Mouse (Mus musculus) forebrain, embryonic 12.5 days (tissue): ENCODE results near the gene Irs2. TPM values are rescaled to one million over a fixed set of nuclear protein-coding genes. Genes with fewer than 3 reads are reported as not detected.

Source experiments
- ATAC-seq: fragments of 200-750 bp; cut with Nextera tagmentation; 2 replicates; pipeline ENCODE4 v1.8.0; 2017; ENCODE audit warnings: moderate TSS enrichment; ENCODE audit not compliant: low FRiP score
- H3K27ac ChIP-seq: fragments of 300-500 bp; sonication (generic); 2 replicates; pipeline ENCODE4 v1.5.1; 2016; ENCODE audit warnings: mild to moderate bottlenecking
- H3K27me3 ChIP-seq: fragments of 300-500 bp; sonication (generic); 2 replicates; pipeline ENCODE4 v1.6.1; 2016; ENCODE audit warnings: mild to moderate bottlenecking
- H3K36me3 ChIP-seq: fragments of 300-500 bp; sonication (generic); replicated peaks from 2 replicates; pipeline ENCODE4 v1.6.1; 2016; ENCODE audit warnings: mild to moderate bottlenecking
- H3K4me1 ChIP-seq: fragments of 300-500 bp; sonication (generic); 2 replicates; pipeline ENCODE4 v1.6.1; 2016
- H3K4me2 ChIP-seq: fragments of 300-500 bp; sonication (generic); 2 replicates; pipeline ENCODE4 v1.6.1; 2016; ENCODE audit warnings: mild to moderate bottlenecking, moderate library complexity
- H3K4me3 ChIP-seq: fragments of 300-500 bp; sonication (generic); replicated peaks from 2 replicates; pipeline ENCODE4 v1.5.1; 2016; ENCODE audit warnings: mild to moderate bottlenecking
- H3K9ac ChIP-seq: fragments of 300-500 bp; sonication (generic); 2 replicates; pipeline ENCODE4 v1.6.1; 2016; ENCODE audit warnings: mild to moderate bottlenecking
- H3K9me3 ChIP-seq: fragments of 300-500 bp; sonication (generic); 2 replicates; pipeline ENCODE4 v1.6.1; 2016
- WGBS: fragments of 180-500 bp; shearing (Covaris S2); methylation state at CpG from one replicate; pipeline ENCODE4 v1.1.7; 2016; 5-methylcytosine and 5-hydroxymethylcytosine counted together
- polyA plus RNA-seq: library from polyadenylated mRNA; unstranded; fragments of >200 nt; fragmentation: Nextera tagmentation; extraction: Ambion mirVana; gene quantifications from 2 replicates; pipeline ENCODE4 v1.2.1, GENCODE M21; 2016

Irs2 gene
- 5.0 and 6.5 TPM in 2 replicates for polyA plus RNA-seq

- WGBS: 1% methylated on average over 50 of the region's 64 CpGs
- no peak; the same call in 1 of the 2 replicates for ATAC-seq
- Histone ChIP-seq H3K4me2 (peak within 1 kb of the TSS; percentile 93), H3K4me3 (peak within 1 kb of the TSS; percentile 83), H3K27ac (peak within 1 kb of the TSS; percentile 98), H3K9me3 (no peaks in the 10 kb centered on the region), H3K36me3 (0 out of 2 replicates have a peak, but pooled peaks cover 12% of the 10 kb centered on the region), H3K27me3 (peaks cover 25% of the 10 kb centered on the region; the same call in 1 of the 2 replicates), H3K9ac (peak within 1 kb of the TSS; percentile 92), H3K4me1 (peaks cover 63% of the 10 kb centered on the region)
These were observed at the start of gene Irs2 for GRCm38 (mm10) chr8:11008379-11008775. Gene Irs2, minus strand, starts transcription at chr8:11008458.

- no peak overlapping the region for H3K4me3 ChIP-seq
- WGBS: 88% methylated on average over 5 of the region's 5 CpGs
- H3K27ac ChIP-seq: no peak overlapping the region
- H3K9ac ChIP-seq: no peak overlapping the region
- no peak overlapping the region for H3K4me2 ChIP-seq
- ATAC-seq: no peak
- 0 out of 2 replicates have a peak, but pooled peaks cover 4% of the 10 kb centered on the region for H3K27me3 ChIP-seq
- no peaks in the 10 kb centered on the region for H3K9me3 ChIP-seq
- no peaks in the 10 kb centered on the region for H3K36me3 ChIP-seq
- H3K4me1 ChIP-seq: no peaks in the 10 kb centered on the region
These were observed 48.4 kb upstream of the Irs2 start for GRCm38 (mm10) chr8:11056665-11057064.

- Histone ChIP-seq H3K9me3 (no peaks in the 10 kb centered on the region), H3K27ac (no peak overlapping the region), H3K36me3 (no peaks in the 10 kb centered on the region), H3K9ac (no peak overlapping the region), H3K4me1 (no peaks in the 10 kb centered on the region), H3K4me2 (no peak overlapping the region), H3K27me3 (0 out of 2 replicates have a peak, but pooled peaks cover 4% of the 10 kb centered on the region), H3K4me3 (no peak overlapping the region)
- no peak for ATAC-seq
- 93% methylated on average over 8 of the region's 8 CpGs for WGBS
These were observed 47.9 kb upstream of the Irs2 start for GRCm38 (mm10) chr8:11056175-11056563.

GRCm38 (mm10) chr8:11055557-11056174 is 47.4 kb upstream of the Irs2 start:
- H3K27ac ChIP-seq: no peak overlapping the region
- H3K36me3 ChIP-seq: no peaks in the 10 kb centered on the region
- no peaks in the 10 kb centered on the region for H3K4me1 ChIP-seq
- H3K9ac ChIP-seq: no peak overlapping the region
- WGBS: 78% methylated on average over 16 of the region's 16 CpGs
- H3K4me3 ChIP-seq: no peak overlapping the region
- H3K4me2 ChIP-seq: no peak overlapping the region
- ATAC-seq: no peak
- 0 out of 2 replicates have a peak, but pooled peaks cover 4% of the 10 kb centered on the region for H3K27me3 ChIP-seq
- H3K9me3 ChIP-seq: no peaks in the 10 kb centered on the region

GRCm38 (mm10) chr8:11049835-11050234 is 41.6 kb upstream of the Irs2 start:
- Histone ChIP-seq H3K27me3 (0 out of 2 replicates have a peak, but pooled peaks cover 4% of the 10 kb centered on the region), H3K27ac (no peak overlapping the region), H3K9me3 (no peaks in the 10 kb centered on the region), H3K9ac (no peak overlapping the region), H3K4me2 (no peak overlapping the region), H3K4me3 (no peak overlapping the region), H3K36me3 (no peaks in the 10 kb centered on the region), H3K4me1 (no peaks in the 10 kb centered on the region)
- WGBS: 78% methylated on average over 5 of the region's 5 CpGs
- ATAC-seq: no peak

- Histone ChIP-seq H3K36me3 (no peaks in the 10 kb centered on the region), H3K27ac (no peak overlapping the region), H3K27me3 (no peaks in the 10 kb centered on the region), H3K4me2 (no peak overlapping the region), H3K9ac (no peak overlapping the region), H3K9me3 (no peaks in the 10 kb centered on the region), H3K4me1 (0 out of 2 replicates have a peak, but pooled peaks cover 5% of the 10 kb centered on the region), H3K4me3 (no peak overlapping the region)
- 96% methylated on average over 1 of the region's 1 CpGs for WGBS
- ATAC-seq: no peak
These were observed 39.6 kb upstream of the Irs2 start for GRCm38 (mm10) chr8:11047812-11048211.

GRCm38 (mm10) chr8:11044660-11045059 is 36.4 kb upstream of the Irs2 start:
- Histone ChIP-seq H3K27ac (no peak overlapping the region), H3K9ac (no peak overlapping the region), H3K36me3 (no peaks in the 10 kb centered on the region), H3K9me3 (no peaks in the 10 kb centered on the region), H3K27me3 (no peaks in the 10 kb centered on the region), H3K4me3 (no peak overlapping the region), H3K4me2 (no peak overlapping the region), H3K4me1 (0 out of 2 replicates have a peak, but pooled peaks cover 5% of the 10 kb centered on the region)
- ATAC-seq: no peak
- WGBS: 79% methylated on average over 11 of the region's 11 CpGs

GRCm38 (mm10) chr8:11043591-11043990 is 35.3 kb upstream of the Irs2 start:
- no peak for ATAC-seq
- Histone ChIP-seq H3K4me2 (no peak overlapping the region), H3K4me1 (0 out of 2 replicates have a peak, but pooled peaks cover 5% of the 10 kb centered on the region), H3K9ac (no peak overlapping the region), H3K4me3 (no peak overlapping the region), H3K27ac (no peak overlapping the region), H3K36me3 (no peaks in the 10 kb centered on the region), H3K27me3 (no peaks in the 10 kb centered on the region), H3K9me3 (no peaks in the 10 kb centered on the region)
- WGBS: 80% methylated on average over 4 of the region's 4 CpGs

- H3K9me3 ChIP-seq: no peaks in the 10 kb centered on the region
- 79% methylated on average over 9 of the region's 9 CpGs for WGBS
- no peaks in the 10 kb centered on the region for H3K36me3 ChIP-seq
- H3K4me1 ChIP-seq: 0 out of 2 replicates have a peak, but pooled peaks cover 5% of the 10 kb centered on the region
- H3K9ac ChIP-seq: no peak overlapping the region
- H3K27ac ChIP-seq: no peak overlapping the region
- H3K4me2 ChIP-seq: no peak overlapping the region
- no peak for ATAC-seq
- H3K4me3 ChIP-seq: no peak overlapping the region
- no peaks in the 10 kb centered on the region for H3K27me3 ChIP-seq
These were observed 34.8 kb upstream of the Irs2 start for GRCm38 (mm10) chr8:11042872-11043587.

- Histone ChIP-seq H3K9me3 (no peaks in the 10 kb centered on the region), H3K27ac (no peak overlapping the region), H3K27me3 (no peaks in the 10 kb centered on the region), H3K9ac (no peak overlapping the region), H3K36me3 (no peaks in the 10 kb centered on the region), H3K4me3 (no peak overlapping the region), H3K4me1 (peaks cover 16% of the 10 kb centered on the region; the same call in 1 of the 2 replicates), H3K4me2 (no peak overlapping the region)
- no peak for ATAC-seq
- 86% methylated on average over 7 of the region's 7 CpGs for WGBS
These were observed 31.8 kb upstream of the Irs2 start for GRCm38 (mm10) chr8:11040088-11040487.

- H3K9me3 ChIP-seq: no peaks in the 10 kb centered on the region
- H3K36me3 ChIP-seq: no peaks in the 10 kb centered on the region
- H3K4me1 ChIP-seq: peaks cover 16% of the 10 kb centered on the region; the same call in 1 of the 2 replicates
- H3K9ac ChIP-seq: no peak overlapping the region
- WGBS: 88% methylated on average over 5 of the region's 5 CpGs
- H3K4me2 ChIP-seq: no peak overlapping the region
- no peak overlapping the region for H3K4me3 ChIP-seq
- H3K27ac ChIP-seq: no peak overlapping the region
- no peak for ATAC-seq
- no peaks in the 10 kb centered on the region for H3K27me3 ChIP-seq
These were observed 30.5 kb upstream of the Irs2 start for GRCm38 (mm10) chr8:11038788-11039187.

- no peak overlapping the region for H3K4me3 ChIP-seq
- no peak overlapping the region for H3K27ac ChIP-seq
- H3K4me1 ChIP-seq: peaks cover 16% of the 10 kb centered on the region; the same call in 1 of the 2 replicates
- H3K27me3 ChIP-seq: no peaks in the 10 kb centered on the region
- no peaks in the 10 kb centered on the region for H3K36me3 ChIP-seq
- 91% methylated on average over 5 of the region's 5 CpGs for WGBS
- H3K9me3 ChIP-seq: no peaks in the 10 kb centered on the region
- no peak overlapping the region for H3K9ac ChIP-seq
- ATAC-seq: no peak
- H3K4me2 ChIP-seq: no peak overlapping the region
These were observed 30.1 kb upstream of the Irs2 start for GRCm38 (mm10) chr8:11038367-11038766.
